Mouse (Mus musculus) midbrain, embryonic 13.5 days (tissue): ENCODE results near the gene Wdr46. TPM values are rescaled to one million over a fixed set of nuclear protein-coding genes. Genes with fewer than 3 reads are reported as not detected.
"Not testable (repeated sequence)": the region's sequence is repeated elsewhere in the genome, so short reads cannot be mapped to it uniquely, and the experiment has no call there.

Source experiments
- ATAC-seq: fragments of 200-750 bp; cut with Nextera tagmentation; 2 replicates; pipeline ENCODE4 v1.8.0; 2017; ENCODE audit warnings: mild to moderate bottlenecking, moderate TSS enrichment, moderate library complexity
- H3K27ac ChIP-seq: fragments of 300-500 bp; sonication (generic); 2 replicates; pipeline ENCODE4 v1.5.1; 2015; ENCODE audit warnings: inconsistent platforms, mild to moderate bottlenecking, moderate library complexity
- H3K27me3 ChIP-seq: fragments of 300-500 bp; sonication (generic); 2 replicates; pipeline ENCODE4 v1.6.1; 2015; ENCODE audit warnings: mild to moderate bottlenecking, inconsistent platforms
- H3K36me3 ChIP-seq: fragments of 300-500 bp; sonication (generic); 2 replicates; pipeline ENCODE4 v1.6.1; 2015; ENCODE audit warnings: mild to moderate bottlenecking, inconsistent platforms
- H3K4me1 ChIP-seq: fragments of 300-500 bp; sonication (generic); replicated peaks from 2 replicates; pipeline ENCODE4 v1.6.1; 2015; ENCODE audit warnings: inconsistent platforms
- H3K4me2 ChIP-seq: fragments of 300-500 bp; sonication (generic); replicated peaks from 2 replicates; pipeline ENCODE4 v1.6.1; 2015; ENCODE audit warnings: moderate library complexity, mild to moderate bottlenecking, inconsistent platforms
- H3K4me3 ChIP-seq: fragments of 300-500 bp; sonication (generic); replicated peaks from 2 replicates; pipeline ENCODE4 v1.5.1; 2015; ENCODE audit warnings: mild to moderate bottlenecking, inconsistent platforms
- H3K9ac ChIP-seq: fragments of 300-500 bp; sonication (generic); replicated peaks from 2 replicates; pipeline ENCODE4 v1.6.1; 2015; ENCODE audit warnings: mild to moderate bottlenecking, inconsistent platforms
- H3K9me3 ChIP-seq: fragments of 300-500 bp; sonication (generic); 2 replicates; pipeline ENCODE4 v1.6.1; 2016; ENCODE audit warnings: mild to moderate bottlenecking, inconsistent platforms
- WGBS: fragments of 180-500 bp; shearing (Covaris S2); methylation state at CpG from one replicate; pipeline ENCODE4 v1.1.7; 2015; 5-methylcytosine and 5-hydroxymethylcytosine counted together
- polyA plus RNA-seq: library from polyadenylated mRNA; unstranded; fragments of >200 nt; fragmentation: Nextera tagmentation; extraction: Ambion mirVana; gene quantifications from 2 replicates; pipeline ENCODE4 v1.2.1, GENCODE M21; 2015

Gene Wdr46
- polyA plus RNA-seq, 1 experiment from 2014 or later = 25.7 TPM

GRCm38 (mm10) chr17:33902491-33902890, 38.0 kb upstream of the Wdr46 start:
- H3K27me3 ChIP-seq = no peaks in the 10 kb centered on the region
- 88% methylated on average over 7 of the region's 7 CpGs for WGBS
- H3K4me1 ChIP-seq = no peaks in the 10 kb centered on the region; the same call in 1 of the 2 replicates
- H3K4me3 ChIP-seq = no peak overlapping the region
- no peak overlapping the region for H3K27ac ChIP-seq
- H3K9me3 ChIP-seq = no peaks in the 10 kb centered on the region
- no peak for ATAC-seq
- H3K9ac ChIP-seq = no peak overlapping the region
- no peaks in the 10 kb centered on the region for H3K36me3 ChIP-seq
- no peak overlapping the region for H3K4me2 ChIP-seq

- H3K4me3 ChIP-seq, H3K9me3 ChIP-seq, H3K4me1 ChIP-seq, H3K9ac ChIP-seq, H3K36me3 ChIP-seq, H3K4me2 ChIP-seq, H3K27me3 ChIP-seq, ATAC-seq, H3K27ac ChIP-seq: not testable (repeated sequence)
- 80% methylated on average over 6 of the region's 6 CpGs for WGBS
Observed at GRCm38 (mm10) chr17:33903911-33904651, 36.4 kb upstream of the Wdr46 start.

GRCm38 (mm10) chr17:33904835-33905234, 35.6 kb upstream of the Wdr46 start, which contains the start of gene Platr17:
Gene Platr17 (plus strand): TSS chr17:33905135.
- not testable (repeated sequence) for H3K27me3 ChIP-seq, H3K4me1 ChIP-seq, H3K4me3 ChIP-seq, H3K27ac ChIP-seq, H3K9me3 ChIP-seq, H3K9ac ChIP-seq, H3K4me2 ChIP-seq, H3K36me3 ChIP-seq, ATAC-seq
- WGBS = 35% methylated on average over 3 of the region's 4 CpGs

- no peaks in the 10 kb centered on the region for H3K27me3 ChIP-seq
- H3K4me3 ChIP-seq = peak overlapping the region; percentile 89
- H3K4me1 ChIP-seq = peaks cover 32% of the 10 kb centered on the region
- ATAC-seq = peak; percentile 18; the same call in 1 of the 2 replicates
- H3K36me3 ChIP-seq = peaks cover 24% of the 10 kb centered on the region
- no peaks in the 10 kb centered on the region for H3K9me3 ChIP-seq
- 0% methylated on average over 41 of the region's 44 CpGs for WGBS
- H3K27ac ChIP-seq = peak overlapping the region; percentile 91
- peak overlapping the region; percentile 74 for H3K9ac ChIP-seq
- peak overlapping the region; percentile 83 for H3K4me2 ChIP-seq
Observed at GRCm38 (mm10) chr17:33908331-33909076, 32.0 kb upstream of the Wdr46 start.

GRCm38 (mm10) chr17:33909077-33909868, 31.2 kb upstream of the Wdr46 start, which contains the start of gene Daxx:
Gene Daxx (plus strand): TSS chr17:33909414.
- peaks cover 32% of the 10 kb centered on the region for H3K36me3 ChIP-seq
- H3K9ac ChIP-seq = peak within 1 kb of the TSS; percentile 93
- H3K4me1 ChIP-seq = peaks cover 38% of the 10 kb centered on the region
- H3K27me3 ChIP-seq = no peaks in the 10 kb centered on the region
- WGBS = under 1% methylated on average over 68 of the region's 68 CpGs
- no peaks in the 10 kb centered on the region for H3K9me3 ChIP-seq
- H3K4me2 ChIP-seq = peak within 1 kb of the TSS; percentile 83
- ATAC-seq = peak; percentile 98
- H3K27ac ChIP-seq = peak within 1 kb of the TSS; percentile 91
- peak within 1 kb of the TSS; percentile 89 for H3K4me3 ChIP-seq

- peak overlapping the region; percentile 89 for H3K4me3 ChIP-seq
- H3K4me1 ChIP-seq = peaks cover 44% of the 10 kb centered on the region
- peaks cover 38% of the 10 kb centered on the region for H3K36me3 ChIP-seq
- peak overlapping the region; percentile 85 for H3K27ac ChIP-seq
- ATAC-seq = no peak; the same call in 1 of the 2 replicates
- H3K9ac ChIP-seq = peak overlapping the region; percentile 93
- no peaks in the 10 kb centered on the region for H3K27me3 ChIP-seq
- H3K9me3 ChIP-seq = no peaks in the 10 kb centered on the region
- peak overlapping the region; percentile 83 for H3K4me2 ChIP-seq
- 0% methylated on average over 14 of the region's 14 CpGs for WGBS
Observed at GRCm38 (mm10) chr17:33909869-33910250, 30.6 kb upstream of the Wdr46 start.

GRCm38 (mm10) chr17:33910346-33911051, 30.0 kb upstream of the Wdr46 start:
- H3K9ac ChIP-seq = peak overlapping the region; percentile 93

GRCm38 (mm10) chr17:33911052-33911812, 29.2 kb upstream of the Wdr46 start:
- peaks cover 42% of the 10 kb centered on the region for H3K36me3 ChIP-seq
- H3K4me3 ChIP-seq = 0 out of 2 replicates have a peak overlapping the region, but pooled peaks have one; percentile 3
- no peaks in the 10 kb centered on the region for H3K27me3 ChIP-seq
- 93% methylated on average over 31 of the region's 31 CpGs for WGBS
- H3K4me2 ChIP-seq = peak overlapping the region; percentile 83; the same call in 1 of the 2 replicates
- no peak for ATAC-seq
- no peak overlapping the region for H3K27ac ChIP-seq
- peaks cover 51% of the 10 kb centered on the region for H3K4me1 ChIP-seq
- peak overlapping the region; percentile 14; the same call in 1 of the 2 replicates for H3K9ac ChIP-seq
- H3K9me3 ChIP-seq = no peaks in the 10 kb centered on the region

More at GRCm38 (mm10) chr17:33910346-33911051, 30.0 kb upstream of the Wdr46 start:
- no peaks in the 10 kb centered on the region for H3K9me3 ChIP-seq
- H3K27ac ChIP-seq = peak overlapping the region; percentile 85; the same call in 1 of the 2 replicates
- WGBS = 57% methylated on average over 11 of the region's 11 CpGs
- peaks cover 42% of the 10 kb centered on the region for H3K36me3 ChIP-seq
- peak overlapping the region; percentile 83 for H3K4me2 ChIP-seq
- no peak for ATAC-seq
- H3K4me1 ChIP-seq = peaks cover 50% of the 10 kb centered on the region
- H3K27me3 ChIP-seq = no peaks in the 10 kb centered on the region
- H3K4me3 ChIP-seq = peak overlapping the region; percentile 89

- Histone ChIP-seq H3K4me1 (peaks cover 57% of the 10 kb centered on the region), H3K9me3 (no peaks in the 10 kb centered on the region)
Observed at GRCm38 (mm10) chr17:33911813-33912414, 28.5 kb upstream of the Wdr46 start.

GRCm38 (mm10) chr17:33913264-33913663, 27.2 kb upstream of the Wdr46 start:
- 93% methylated on average over 10 of the region's 10 CpGs for WGBS
- no peak for ATAC-seq
- Histone ChIP-seq H3K4me2 (no peak overlapping the region), H3K36me3 (peaks cover 54% of the 10 kb centered on the region), H3K27me3 (peaks cover 5% of the 10 kb centered on the region), H3K4me3 (no peak overlapping the region), H3K9ac (no peak overlapping the region), H3K27ac (no peak overlapping the region), H3K9me3 (no peaks in the 10 kb centered on the region), H3K4me1 (peaks cover 63% of the 10 kb centered on the region)

More at GRCm38 (mm10) chr17:33911813-33912414, 28.5 kb upstream of the Wdr46 start:
- Histone ChIP-seq H3K4me2 (no peak overlapping the region), H3K4me3 (no peak overlapping the region), H3K9ac (peak overlapping the region; percentile 14; the same call in 1 of the 2 replicates), H3K27me3 (no peaks in the 10 kb centered on the region), H3K27ac (no peak overlapping the region), H3K36me3 (peaks cover 42% of the 10 kb centered on the region)
- no peak for ATAC-seq
- WGBS = 92% methylated on average over 28 of the region's 28 CpGs
